Comparison of ENCODE assay signal across 11 mouse cellular contexts in genomic region chr4:142278197-142278575, GRCm38 (mm10). TPM values are rescaled to one million over a fixed set of nuclear protein-coding genes. Genes with fewer than 3 reads are reported as not detected.
A peak's percentile ranks its signal among the peaks of the same experiment; 100 is the strongest.
DNase-seq lines count a peak whose midpoint lies in the region; ATAC-seq and TF ChIP-seq lines count a peak whose summit lies in the region.
"Had no signal": no experiment of that assay in that cellular context is flagged by ENCODE, and none has a peak within 500 bp of the region (broad histone marks: within the 10 kb centered on the region; RNA-seq: fewer than 3 reads in every experiment).

No protein-coding gene starts in this region.

- H3K36me3 ChIP-seq in hindbrain, embryonic 12.5 days, result no peaks in the 10 kb centered on the region
- H3K36me3 ChIP-seq in hindbrain, embryonic 10.5 days, result no peaks in the 10 kb centered on the region
- no peaks in the 10 kb centered on the region for H3K36me3 ChIP-seq in neural tube, embryonic 13.5 days
- no peaks in the 10 kb centered on the region for H3K36me3 ChIP-seq in limb, embryonic 14.5 days (ENCODE audit: control insufficient read depth, insufficient read depth, low read length)
- no peaks in the 10 kb centered on the region for H3K36me3 ChIP-seq in thymus, adult 2 months (ENCODE audit: control insufficient read depth, insufficient read depth, low read length)
- H3K36me3 ChIP-seq: liver, embryonic 15.5 days; midbrain, embryonic 13.5 days had no signal

- WGBS in hindbrain, embryonic 12.5 days, result 90% methylated on average over 6 of the region's 6 CpGs
- WGBS in hindbrain, embryonic 10.5 days, result 93% methylated on average over 6 of the region's 6 CpGs
- WGBS in neural tube, embryonic 13.5 days, result 92% methylated on average over 6 of the region's 6 CpGs
- 75% methylated on average over 6 of the region's 6 CpGs for WGBS in limb, embryonic 14.5 days
- 81% methylated on average over 6 of the region's 6 CpGs for WGBS in thymus, adult 2 months

- no peaks in the 10 kb centered on the region for H3K9me3 ChIP-seq in hindbrain, embryonic 12.5 days (replicated peaks)
- H3K9me3 ChIP-seq in hindbrain, embryonic 10.5 days, result peaks cover 4% of the 10 kb centered on the region; the same call in 1 of the 2 replicates
- H3K9me3 ChIP-seq in neural tube, embryonic 13.5 days, result 0 out of 2 replicates have a peak, but pooled peaks cover 3% of the 10 kb centered on the region
- H3K9me3 ChIP-seq in limb, embryonic 14.5 days (ENCODE audit: control insufficient read depth, low read length), result no peaks in the 10 kb centered on the region
- H3K9me3 ChIP-seq: liver, embryonic 15.5 days; midbrain, embryonic 13.5 days had no signal

- H3K4me2 ChIP-seq in hindbrain, embryonic 12.5 days (replicated peaks), result no peak overlapping the region
- no peak overlapping the region for H3K4me2 ChIP-seq in neural tube, embryonic 13.5 days
- H3K4me2 ChIP-seq in limb, embryonic 14.5 days (replicated peaks; ENCODE audit: low read depth, low read length, severe bottlenecking), result peak overlapping the region; percentile 29
- H3K4me2 ChIP-seq: liver, embryonic 15.5 days; midbrain, embryonic 13.5 days had no signal

- H3K27ac ChIP-seq in hindbrain, embryonic 12.5 days, result peak overlapping the region; percentile 17; the same call in 1 of the 2 replicates
- no peak overlapping the region for H3K27ac ChIP-seq in hindbrain, embryonic 10.5 days
- peak overlapping the region; percentile 50; the same call in 1 of the 2 replicates for H3K27ac ChIP-seq in neural tube, embryonic 13.5 days (replicated peaks)
- 0 out of 2 replicates have a peak overlapping the region, but pooled peaks have one; percentile 52 for H3K27ac ChIP-seq in limb, embryonic 14.5 days (replicated peaks; ENCODE audit: low read depth, low read length)
- no peak overlapping the region for H3K27ac ChIP-seq in thymus, adult 2 months (ENCODE audit: control insufficient read depth, insufficient read depth, low read length)
- H3K27ac ChIP-seq: liver, embryonic 15.5 days; midbrain, embryonic 13.5 days had no signal

- no peak for TF ChIP-seq POLR2A in limb, embryonic 14.5 days (IDR thresholded peaks at IDR 0.05; ENCODE audit: borderline replicate concordance, extremely low read depth, insufficient read depth, insufficient read length)
- TF ChIP-seq POLR2A in thymus, adult 2 months (IDR thresholded peaks at IDR 0.05; ENCODE audit: control insufficient read depth, extremely low read depth, insufficient read depth, low read length, poor library complexity), result no peak

- H3K4me1 ChIP-seq in hindbrain, embryonic 12.5 days, result peaks cover 11% of the 10 kb centered on the region
- peaks cover 11% of the 10 kb centered on the region for H3K4me1 ChIP-seq in hindbrain, embryonic 10.5 days (replicated peaks)
- peaks cover 15% of the 10 kb centered on the region for H3K4me1 ChIP-seq in neural tube, embryonic 13.5 days (replicated peaks)
- peaks cover 21% of the 10 kb centered on the region for H3K4me1 ChIP-seq in limb, embryonic 14.5 days (ENCODE audit: control insufficient read depth, insufficient read depth, low read length)
- no peaks in the 10 kb centered on the region for H3K4me1 ChIP-seq in thymus, adult 2 months (replicated peaks; ENCODE audit: control insufficient read depth, insufficient read depth, low read length)
- H3K4me1 ChIP-seq: liver, embryonic 15.5 days had no signal

- H3K9ac ChIP-seq in hindbrain, embryonic 12.5 days, result no peak overlapping the region
- H3K9ac ChIP-seq in neural tube, embryonic 13.5 days, result no peak overlapping the region
- no peak overlapping the region for H3K9ac ChIP-seq in limb, embryonic 14.5 days (ENCODE audit: low read depth, low read length, severe bottlenecking)
- H3K9ac ChIP-seq: liver, embryonic 15.5 days; midbrain, embryonic 13.5 days had no signal

- H3K27me3 ChIP-seq in hindbrain, embryonic 12.5 days, result no peaks in the 10 kb centered on the region
- no peaks in the 10 kb centered on the region for H3K27me3 ChIP-seq in hindbrain, embryonic 10.5 days (ENCODE audit: insufficient read depth, poor library complexity, severe bottlenecking)
- H3K27me3 ChIP-seq in neural tube, embryonic 13.5 days, result no peaks in the 10 kb centered on the region
- H3K27me3 ChIP-seq in limb, embryonic 14.5 days (ENCODE audit: control insufficient read depth, insufficient read depth, low read length), result no peaks in the 10 kb centered on the region
- no peaks in the 10 kb centered on the region for H3K27me3 ChIP-seq in thymus, adult 2 months (ENCODE audit: control insufficient read depth, insufficient read depth, low read length)
- H3K27me3 ChIP-seq: liver, embryonic 15.5 days; midbrain, embryonic 13.5 days had no signal

- DNase-seq in hindbrain, embryonic 10.5 days (ENCODE audit: low spot score), result no peak
- DNase-seq in neural tube, embryonic 10.5 days (ENCODE audit: extremely low spot score, low spot score), result no peak
- peak; percentile 48 for DNase-seq in cerebellum, adult 9-11 months
- DNase-seq in limb, embryonic 14.5 days (ENCODE audit: low spot score), result no peak
- DNase-seq in thymus, adult 2 months, result no peak

- H3K4me3 ChIP-seq in hindbrain, embryonic 12.5 days, result no peak overlapping the region
- H3K4me3 ChIP-seq in hindbrain, embryonic 10.5 days, result no peak overlapping the region
- no peak overlapping the region for H3K4me3 ChIP-seq in neural tube, embryonic 13.5 days
- H3K4me3 ChIP-seq in limb, embryonic 14.5 days (replicated peaks; ENCODE audit: low read length), result no peak overlapping the region
- H3K4me3 ChIP-seq in thymus, adult 2 months (ENCODE audit: control insufficient read depth, insufficient read depth, low read length), result no peak overlapping the region
- H3K4me3 ChIP-seq: liver, embryonic 15.5 days; midbrain, embryonic 13.5 days had no signal

- no peak for TF ChIP-seq CTCF in thymus, adult 2 months (IDR thresholded peaks at IDR 0.05; ENCODE audit: borderline replicate concordance, control insufficient read depth, extremely low read depth, insufficient read depth, low read length, poor library complexity)

- no peak for ATAC-seq in hindbrain, embryonic 12.5 days (ENCODE audit: low FRiP score)
- ATAC-seq in neural tube, embryonic 13.5 days (ENCODE audit: low read depth), result no peak
- no peak for ATAC-seq in limb, embryonic 14.5 days (ENCODE audit: low FRiP score, low read depth)
- no peak for ATAC-seq in megakaryocyte progenitor cell, adult 5-6 weeks (replicated peaks; ENCODE audit: poor library complexity)
- ATAC-seq: CD4-positive, CD25-positive, alpha-beta regulatory T cell, adult 4 months; midbrain, embryonic 13.5 days had no signal

RNA-seq across cellular contexts. Expression of gene Kazn, which starts 39.0 kb away (rescaled TPM):
- polyA plus RNA-seq in hindbrain, embryonic 12.5 days (2016; fragmentation: Nextera tagmentation; extraction: Ambion mirVana), result 20.6 and 22.4 TPM in 2 replicates
- polyA plus RNA-seq in hindbrain, embryonic 10.5 days (2016; fragmentation: Nextera tagmentation; extraction: Ambion mirVana), result 11.4 and 14.3 TPM in 2 replicates
- polyA plus RNA-seq in neural tube, embryonic 13.5 days (2015; fragmentation: Nextera tagmentation; extraction: Ambion mirVana), result 18.9 and 19.0 TPM in 2 replicates
- 31.3 and 43.4 TPM in 2 replicates for polyA plus RNA-seq in limb, embryonic 14.5 days (2012; rRNA removed)
- polyA plus RNA-seq in limb, embryonic 14.5 days (2014; fragmentation: Nextera tagmentation; extraction: Ambion mirVana), result 12.7 and 14.0 TPM in 2 replicates
- 17.0 and 19.3 TPM in 2 replicates for polyA plus RNA-seq in thymus, adult 2 months (2012; rRNA removed)
- total RNA-seq in megakaryocyte progenitor cell, adult 5-6 weeks (2015), result 0.68 and 0.96 TPM in 2 replicates
- 1.2 and 1.6 TPM in 2 replicates for total RNA-seq in megakaryocyte progenitor cell, adult 5-6 weeks (2017)
- polyA plus RNA-seq: CD4-positive, CD25-positive, alpha-beta regulatory T cell, adult 4 months had no signal

Comparison
In these comparisons a context has a peak if more than half of its experiments do, and no peak if none do; other contexts are left out.
1. H3K27ac ChIP-seq: peak in hindbrain, embryonic 12.5 days (single experiment), neural tube, embryonic 13.5 days (single experiment) and limb, embryonic 14.5 days (single experiment); none in hindbrain, embryonic 10.5 days (single experiment) and thymus, adult 2 months (single experiment).